Mouse (Mus musculus): Measurements from ENCODE around the gene Krt33b. TPM values are rescaled to one million over a fixed set of nuclear protein-coding genes. Genes with fewer than 3 reads are reported as not detected.

The Krt33b gene
- not detected for polyA plus RNA-seq (2017; shearing (Covaris generic))

DNA sequence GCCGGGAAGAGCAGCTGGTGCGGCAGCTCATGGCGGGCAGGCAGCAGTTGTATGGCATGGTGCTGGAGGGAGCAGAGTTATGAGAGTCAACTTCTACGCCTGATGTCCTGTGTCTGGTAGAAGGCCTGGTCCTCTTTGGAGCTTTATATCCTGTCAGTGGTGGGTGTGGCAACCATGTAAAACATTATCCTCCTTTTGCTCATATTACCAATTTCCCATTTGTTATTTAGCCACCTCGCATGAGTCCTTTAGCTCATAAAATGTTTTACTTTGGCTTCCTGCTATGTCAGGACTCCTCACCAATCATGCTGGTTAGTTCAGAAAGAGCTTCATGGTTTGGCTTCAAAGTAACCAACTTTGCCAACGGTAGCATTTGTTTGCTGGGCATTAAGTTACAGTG is at the start of gene Krt33b:
Krt33b (minus strand) TSS at position 101 of the 400 bp plus-strand sequence.

GRCm38 (mm10) chr11:100050451-100050850 is 20.8 kb upstream of the Krt33b start, which contains the start of gene Krt31:
Gene Krt31 (minus strand): TSS chr11:100050551.

DNA sequence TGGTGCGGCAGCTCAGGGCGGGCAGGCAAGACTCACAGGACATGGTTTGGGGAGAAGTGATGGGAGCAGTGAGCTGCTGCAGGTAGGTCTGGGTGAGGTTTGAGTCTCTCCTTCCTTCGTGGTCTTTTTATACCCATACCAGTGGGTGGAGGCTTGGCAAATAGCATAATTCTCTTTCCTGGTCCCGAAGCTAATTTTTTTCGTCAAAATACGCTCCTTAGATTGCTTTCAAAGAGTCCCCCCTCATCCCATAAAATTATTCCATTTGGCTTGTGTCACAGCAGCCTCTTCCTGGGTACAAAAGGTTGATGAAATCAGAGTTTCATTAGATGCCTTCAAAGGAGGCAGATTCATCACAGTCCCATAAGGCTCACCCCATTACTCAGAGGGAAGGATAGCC is 11.8 kb upstream of the Krt33b start, which contains the start of gene Krt34:
Krt34 (minus strand) TSS at position 101 of the 400 bp plus-strand sequence.

DNA sequence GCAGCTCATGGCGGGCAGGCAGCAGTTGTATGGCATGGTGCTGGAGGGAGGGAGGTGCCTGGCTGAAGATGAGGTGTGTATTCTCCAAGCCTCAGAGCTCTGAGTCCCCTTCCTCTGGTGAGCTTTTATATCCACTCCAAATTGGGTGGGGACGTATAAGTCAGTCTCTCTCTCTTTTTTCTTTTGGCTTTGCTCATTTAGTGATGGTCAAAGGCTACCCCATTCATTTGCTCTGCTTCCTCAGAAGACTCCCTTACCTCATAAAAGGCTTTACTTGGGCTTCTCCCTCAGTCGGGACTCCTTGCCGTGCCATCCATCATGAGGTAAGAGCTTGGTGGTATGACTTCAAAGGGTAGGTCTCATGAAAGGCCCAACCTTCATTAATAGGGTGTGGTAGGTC is 13.6 kb downstream of the Krt33b start, which contains the start of gene Krt33a:
Krt33a (minus strand) TSS at position 101 of the 400 bp plus-strand sequence.

DNA sequence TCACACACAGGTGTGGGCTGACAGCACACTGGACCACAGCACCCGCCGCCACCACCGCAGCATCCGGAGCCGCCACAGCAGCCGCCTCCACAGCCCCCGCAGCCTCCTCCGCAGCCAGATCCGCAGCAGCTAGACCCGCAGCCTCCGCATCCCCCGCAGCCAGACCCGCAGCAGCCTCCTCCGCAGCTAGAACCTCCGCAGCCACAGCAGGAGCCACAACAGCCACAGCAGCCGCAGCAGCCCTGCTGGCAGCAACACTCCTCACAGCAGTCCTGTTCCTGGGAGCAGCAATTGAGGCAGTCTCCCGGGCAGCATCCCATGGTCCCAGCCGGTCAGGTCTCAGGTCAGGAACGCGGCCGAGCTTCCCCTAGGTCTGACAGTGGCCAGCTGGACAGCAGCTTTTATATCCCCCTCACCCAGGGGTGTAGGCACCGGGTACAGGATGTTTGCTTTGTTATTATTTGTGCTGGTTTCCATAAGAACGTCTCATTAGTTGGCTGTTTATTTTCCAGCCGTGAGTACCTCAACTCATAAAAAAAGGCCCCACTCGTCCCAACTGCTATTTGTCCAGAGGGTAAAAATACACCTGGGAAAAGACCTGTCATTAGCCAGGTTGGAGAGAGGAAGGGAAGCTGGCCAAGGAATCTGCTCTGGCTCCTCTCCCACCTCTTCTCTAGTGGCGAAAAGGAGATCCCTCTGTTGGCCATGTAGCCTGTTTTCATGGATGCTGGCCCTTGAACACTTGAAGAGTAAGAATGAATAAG is 35.9 kb downstream of the Krt33b start, which contains the start of gene Krtap17-1:
Krtap17-1 (minus strand) TSS at position 375 of the 764 bp plus-strand sequence.

GRCm38 (mm10) chr11:99986180-99986647 is 43.5 kb downstream of the Krt33b start, which contains the start of gene Krtap16-1:
Gene Krtap16-1 (minus strand): TSS chr11:99986597.

GRCm38 (mm10) chr11:99978953-99979352 is 50.7 kb downstream of the Krt33b start, which contains the start of gene Krtap29-1:
Gene Krtap29-1 (minus strand): TSS chr11:99979053.

Other genes with a start within 250 kb of the Krt33b start
- gene Krtap4-8, start 249.2 kb downstream of the Krt33b start, polyA plus RNA-seq (2017; shearing (Covaris generic)) = not detected
- gene Krtap4-9, start 244.7 kb downstream of the Krt33b start, polyA plus RNA-seq (2017; shearing (Covaris generic)) = not detected
- gene Gm11596, start 236.4 kb downstream of the Krt33b start, polyA plus RNA-seq (2017; shearing (Covaris generic)) = not detected
- gene Gm11569, start 230.9 kb downstream of the Krt33b start, polyA plus RNA-seq (2017; shearing (Covaris generic)) = not detected
- not detected for gene Gm11554, start 225.4 kb downstream of the Krt33b start, polyA plus RNA-seq (2017; shearing (Covaris generic))
- gene Krtap4-13, start 220.0 kb downstream of the Krt33b start, polyA plus RNA-seq (2017; shearing (Covaris generic)) = not detected
- not detected for gene Gm11564, start 214.2 kb downstream of the Krt33b start, polyA plus RNA-seq (2017; shearing (Covaris generic))
- gene 2300003K06Rik, start 191.8 kb downstream of the Krt33b start, polyA plus RNA-seq (2017; shearing (Covaris generic)) = not detected
- gene Krtap4-16, start 178.3 kb downstream of the Krt33b start, polyA plus RNA-seq (2017; shearing (Covaris generic)) = not detected
- not detected for gene Gm11568, start 172.0 kb downstream of the Krt33b start, polyA plus RNA-seq (2017; shearing (Covaris generic))
- not detected for gene Gm11559, start 165.4 kb downstream of the Krt33b start, polyA plus RNA-seq (2017; shearing (Covaris generic))
- not detected for gene Krtap9-1, start 156.5 kb downstream of the Krt33b start, polyA plus RNA-seq (2017; shearing (Covaris generic))
- gene Gm11567, start 150.7 kb downstream of the Krt33b start, polyA plus RNA-seq (2017; shearing (Covaris generic)) = not detected
- gene Krtap31-1, start 121.9 kb downstream of the Krt33b start, polyA plus RNA-seq (2017; shearing (Covaris generic)) = not detected
- not detected for gene Gm11565, start 115.1 kb downstream of the Krt33b start, polyA plus RNA-seq (2017; shearing (Covaris generic))
- not detected for gene Krtap31-2, start 93.6 kb downstream of the Krt33b start, polyA plus RNA-seq (2017; shearing (Covaris generic))
- not detected for gene Krtap9-5, start 81.4 kb downstream of the Krt33b start, polyA plus RNA-seq (2017; shearing (Covaris generic))
- gene Krtap29-1, start 50.8 kb downstream of the Krt33b start, polyA plus RNA-seq (2017; shearing (Covaris generic)) = not detected
- not detected for gene Krtap16-1, start 43.3 kb downstream of the Krt33b start, polyA plus RNA-seq (2017; shearing (Covaris generic))
- not detected for gene Krtap17-1, start 35.9 kb downstream of the Krt33b start, polyA plus RNA-seq (2017; shearing (Covaris generic))
- gene Krt33a, start 13.7 kb downstream of the Krt33b start, polyA plus RNA-seq (2017; shearing (Covaris generic)) = not detected
- gene Krt34, start 11.7 kb upstream of the Krt33b start, polyA plus RNA-seq (2017; shearing (Covaris generic)) = not detected
- not detected for gene Krt31, start 20.7 kb upstream of the Krt33b start, polyA plus RNA-seq (2017; shearing (Covaris generic))
- gene Krt32, start 58.4 kb upstream of the Krt33b start, polyA plus RNA-seq (2017; shearing (Covaris generic)) = not detected
- not detected for gene Krt35, start 66.4 kb upstream of the Krt33b start, polyA plus RNA-seq (2017; shearing (Covaris generic))
- gene Krt36, start 75.8 kb upstream of the Krt33b start, polyA plus RNA-seq (2017; shearing (Covaris generic)) = not detected
- not detected for gene Krt13, start 91.7 kb upstream of the Krt33b start, polyA plus RNA-seq (2017; shearing (Covaris generic))
- gene Krt15, start 106.1 kb upstream of the Krt33b start, polyA plus RNA-seq (2017; shearing (Covaris generic)) = not detected
- gene Krt19, start 118.8 kb upstream of the Krt33b start, polyA plus RNA-seq (2017; shearing (Covaris generic)) = not detected
- gene Krt9, start 163.4 kb upstream of the Krt33b start, polyA plus RNA-seq (2017; shearing (Covaris generic)) = not detected
- not detected for gene Krt14, start 177.7 kb upstream of the Krt33b start, polyA plus RNA-seq (2017; shearing (Covaris generic))
- not detected for gene Krt16, start 219.0 kb upstream of the Krt33b start, polyA plus RNA-seq (2017; shearing (Covaris generic))
- 3.5 TPM for gene Krt17, start 231.2 kb upstream of the Krt33b start, polyA plus RNA-seq (2017; shearing (Covaris generic))
- gene Krt42, start 240.0 kb upstream of the Krt33b start, polyA plus RNA-seq (2017; shearing (Covaris generic)) = not detected

Data from inflammation-experienced regulatory T-cells, adult 16 weeks (primary cell).